Mouse (Mus musculus) spleen, adult 2 months (tissue): ENCODE data around the gene Gpr173. TPM values are rescaled to one million over a fixed set of nuclear protein-coding genes. Genes with fewer than 3 reads are reported as not detected.
A peak's percentile ranks its signal among the peaks of the same experiment; 100 is the strongest.
"Not testable (repeated sequence)": the region's sequence is repeated elsewhere in the genome, so short reads cannot be mapped to it uniquely, and the experiment has no call there.

Source experiments
- DNase-seq, 2 experiments: peaks; one replicate each; pipeline versions ENCODE4 v3.0.0 to v3.0.0-alpha.2; 2012 to 2021; ENCODE audit warnings: low spot score in 2 of 2, low read depth in 1 of 2
- H3K27ac ChIP-seq: fragments of 200-500 bp; 2 replicates; pipeline ENCODE4 v1.5.1; 2012; ENCODE audit warnings: low read length, inconsistent platforms; ENCODE audit not compliant: insufficient read depth
- H3K27me3 ChIP-seq: fragments of 200-500 bp; 2 replicates; pipeline ENCODE4 v1.6.1; 2012; ENCODE audit warnings: mild to moderate bottlenecking, moderate library complexity, low read length, inconsistent platforms; ENCODE audit not compliant: control insufficient read depth, insufficient read depth
- H3K36me3 ChIP-seq: fragments of 200-500 bp; 2 replicates; pipeline ENCODE4 v1.6.1; 2012; ENCODE audit warnings: mild to moderate bottlenecking, low read length, inconsistent platforms; ENCODE audit not compliant: control insufficient read depth, insufficient read depth
- H3K4me1 ChIP-seq: fragments of 200-500 bp; 2 replicates; pipeline ENCODE4 v1.6.1; 2011; ENCODE audit warnings: inconsistent platforms; ENCODE audit not compliant: control insufficient read depth, insufficient read depth, insufficient read length
- H3K4me3 ChIP-seq: fragments of 200-500 bp; 2 replicates; pipeline ENCODE4 v1.5.1; 2011; ENCODE audit warnings: mild to moderate bottlenecking, inconsistent platforms; ENCODE audit not compliant: insufficient read depth, insufficient read length; ENCODE audit errors: extremely low read depth
- CTCF ChIP-seq: fragments of 200-500 bp; IDR thresholded peaks from 2 replicates; pipeline ENCODE4 v1.5.1; 2011; ENCODE audit warnings: mild to moderate bottlenecking, inconsistent platforms; ENCODE audit not compliant: insufficient read depth, insufficient read length, insufficient replicate concordance; ENCODE audit errors: extremely low read depth
- POLR2A ChIP-seq: fragments of 200-500 bp; IDR thresholded peaks from 2 replicates; pipeline ENCODE4 v1.6.1; 2011; ENCODE audit warnings: low read depth, low read length, inconsistent platforms
- WGBS: fragments of 180-500 bp; shearing (Covaris S2); methylation state at CpG from one replicate; pipeline ENCODE4 v1.1.7; 2018; 5-methylcytosine and 5-hydroxymethylcytosine counted together
- polyA plus RNA-seq: library from polyadenylated mRNA; depleted of rRNA; stranded (reverse); fragments of >200 nt; gene quantifications from 2 replicates; pipeline ENCODE4 v1.2.3, GENCODE M21; 2012

The Gpr173 gene
- polyA plus RNA-seq, 1 experiment, result 1.2 TPM

- H3K27me3 ChIP-seq, result 0 out of 2 replicates have a peak, but pooled peaks cover 1% of the 10 kb centered on the region
- H3K36me3 ChIP-seq, result no peaks in the 10 kb centered on the region
- no peak for TF ChIP-seq CTCF
- no peak for TF ChIP-seq POLR2A
- no peak overlapping the region for H3K27ac ChIP-seq
- H3K4me1 ChIP-seq, result no peaks in the 10 kb centered on the region
- WGBS, result 91% methylated on average over 14 of the region's 14 CpGs
- H3K4me3 ChIP-seq, result no peak overlapping the region
- DNase-seq, result no peak
These were observed 21.5 kb downstream of the Gpr173 start for GRCm38 (mm10) chrX:152347041-152347440.

- H3K27me3 ChIP-seq, result 0 out of 2 replicates have a peak, but pooled peaks cover 1% of the 10 kb centered on the region
- 88% methylated on average over 15 of the region's 15 CpGs for WGBS
- no peak for DNase-seq
- H3K36me3 ChIP-seq, result no peaks in the 10 kb centered on the region
- no peak for TF ChIP-seq CTCF
- no peak for TF ChIP-seq POLR2A
- no peak overlapping the region for H3K4me3 ChIP-seq
- H3K4me1 ChIP-seq, result no peaks in the 10 kb centered on the region
- H3K27ac ChIP-seq, result no peak overlapping the region
These were observed 21.9 kb downstream of the Gpr173 start for GRCm38 (mm10) chrX:152346587-152346986.

DNA sequence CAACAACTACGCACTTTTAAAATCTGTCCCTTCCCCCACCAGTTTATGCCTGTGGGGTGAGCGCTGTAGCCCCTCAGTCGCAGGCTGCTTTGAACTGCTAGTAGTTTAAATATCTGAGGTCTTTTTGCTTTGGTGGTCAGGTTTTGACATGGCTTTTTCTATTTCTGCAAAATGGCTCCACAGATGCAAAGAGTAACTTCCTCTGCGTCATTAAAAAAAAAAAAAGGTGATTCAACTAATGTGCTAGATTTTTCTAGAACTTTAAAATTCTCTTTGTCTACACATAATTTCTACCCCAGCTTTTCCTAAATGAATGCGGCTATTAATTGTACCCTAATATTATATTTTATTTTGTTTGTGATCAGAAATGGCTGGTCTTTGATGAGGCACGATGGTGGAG is 25.6 kb downstream of the Gpr173 start:
- peak overlapping the region; percentile 84 for H3K27ac ChIP-seq
- H3K27me3 ChIP-seq, result 0 out of 2 replicates have a peak, but pooled peaks cover 1% of the 10 kb centered on the region
- TF ChIP-seq CTCF (no peak), POLR2A (no peak)

DNA sequence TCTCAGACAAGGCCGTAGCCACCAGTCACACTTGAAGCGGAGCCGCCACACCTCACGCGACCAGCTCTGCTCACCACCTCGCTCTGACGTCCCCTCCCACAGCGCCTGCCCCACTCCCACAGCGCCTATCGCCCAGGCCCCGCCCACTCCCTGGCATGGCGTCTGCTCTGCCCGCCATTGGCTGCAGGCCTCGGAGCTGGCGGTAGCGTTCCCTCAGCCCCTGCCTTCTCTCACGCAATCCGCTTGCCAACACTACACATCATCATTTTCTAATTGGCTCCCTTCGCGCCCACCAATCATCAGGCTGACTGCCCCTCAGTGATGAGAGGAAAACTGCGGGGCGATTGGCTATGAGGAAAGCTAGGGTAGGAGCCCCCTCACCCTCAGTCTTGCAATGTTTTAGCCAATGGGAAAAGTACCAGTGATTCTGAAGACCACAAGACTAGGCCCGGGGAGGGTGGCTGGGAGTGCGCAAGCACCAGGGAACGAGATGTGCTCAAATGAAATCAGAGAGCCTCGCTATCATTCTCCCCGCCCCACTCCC is 26.1 kb downstream of the Gpr173 start, which contains the start of gene Tspyl2:
Gene Tspyl2, minus strand, starts transcription at position 68 of the 544 bp plus-strand sequence.
- DNase-seq, result peak; percentile 88 to 89
- peak within 1 kb of the TSS; percentile 69 for H3K4me3 ChIP-seq
- peaks cover 4% of the 10 kb centered on the region; the same call in 1 of the 2 replicates for H3K36me3 ChIP-seq
- H3K27me3 ChIP-seq, result 0 out of 2 replicates have a peak, but pooled peaks cover 1% of the 10 kb centered on the region
- no peaks in the 10 kb centered on the region for H3K4me1 ChIP-seq
- H3K27ac ChIP-seq, result peak within 1 kb of the TSS; percentile 84
- 13% methylated on average over 27 of the region's 27 CpGs for WGBS
- TF ChIP-seq CTCF (no peak), POLR2A (peak; percentile 69)

More for the DNA sequence above, 25.6 kb downstream of the Gpr173 start:
- peaks cover 4% of the 10 kb centered on the region; the same call in 1 of the 2 replicates for H3K36me3 ChIP-seq
- 37% methylated on average over 6 of the region's 6 CpGs for WGBS
- H3K4me3 ChIP-seq, result peak overlapping the region; percentile 63
- no peak for DNase-seq
- H3K4me1 ChIP-seq, result no peaks in the 10 kb centered on the region

- TF ChIP-seq POLR2A (no peak), CTCF (no peak)
- Histone ChIP-seq H3K36me3 (peaks cover 4% of the 10 kb centered on the region; the same call in 1 of the 2 replicates), H3K4me3 (peak overlapping the region; percentile 69), H3K4me1 (no peaks in the 10 kb centered on the region), H3K27me3 (0 out of 2 replicates have a peak, but pooled peaks cover 1% of the 10 kb centered on the region), H3K27ac (no peak overlapping the region; the same call in 1 of the 2 replicates)
- no peak for DNase-seq
- WGBS, result 58% methylated on average over 11 of the region's 11 CpGs
These were observed 27.0 kb downstream of the Gpr173 start for GRCm38 (mm10) chrX:152341496-152341895.

DNA sequence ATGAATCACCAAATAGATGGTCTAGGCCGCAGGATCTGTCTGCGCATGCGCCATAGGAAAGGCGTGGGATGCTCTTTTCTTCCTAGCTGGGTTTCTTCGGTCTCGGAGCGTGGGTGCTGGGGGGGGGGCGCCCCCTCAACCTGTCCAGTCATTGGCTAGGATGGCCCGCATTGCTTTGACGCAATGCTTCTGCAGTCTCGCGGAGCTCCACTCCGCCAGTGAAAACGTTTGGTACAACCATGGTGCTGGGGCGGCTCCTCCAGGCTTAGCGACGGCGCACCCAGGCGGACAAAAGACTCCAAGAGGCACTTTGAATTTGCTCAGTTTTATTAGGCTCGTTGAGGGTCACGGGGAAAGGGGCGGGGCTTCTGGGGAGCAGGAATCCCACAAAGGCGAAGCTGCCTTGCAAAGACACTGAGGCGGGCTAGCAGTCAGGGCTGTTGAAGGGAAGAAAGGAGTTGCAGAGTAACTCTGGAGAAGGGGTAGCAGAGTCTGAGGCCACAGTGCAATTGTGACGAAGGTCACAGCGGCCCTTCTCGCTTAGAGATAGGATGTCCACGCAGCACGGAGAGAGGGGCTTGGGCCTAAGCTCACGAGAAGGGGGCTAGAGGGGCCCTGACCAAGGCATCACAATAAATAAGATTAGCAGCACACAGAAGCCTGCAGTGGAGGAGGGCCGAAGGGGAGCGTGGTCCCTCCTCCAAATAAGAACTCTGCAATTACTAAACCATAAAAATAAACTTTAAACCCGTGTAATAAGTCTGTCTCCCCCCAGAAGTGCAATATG is 31.8 kb downstream of the Gpr173 start:
- DNase-seq, result peak; percentile 69 to 73
- H3K27ac ChIP-seq, result peak overlapping the region; percentile 58
- no peaks in the 10 kb centered on the region for H3K4me1 ChIP-seq
- 29% methylated on average over 32 of the region's 33 CpGs for WGBS
- no peaks in the 10 kb centered on the region for H3K27me3 ChIP-seq
- TF ChIP-seq CTCF, result no peak
- no peak for TF ChIP-seq POLR2A
- H3K4me3 ChIP-seq, result peak overlapping the region; percentile 48
- H3K36me3 ChIP-seq, result peaks cover 4% of the 10 kb centered on the region; the same call in 1 of the 2 replicates

GRCm38 (mm10) chrX:152336123-152336522 is 32.4 kb downstream of the Gpr173 start:
- peak overlapping the region; percentile 48; the same call in 1 of the 2 replicates for H3K4me3 ChIP-seq
- not testable (repeated sequence) for DNase-seq

DNA sequence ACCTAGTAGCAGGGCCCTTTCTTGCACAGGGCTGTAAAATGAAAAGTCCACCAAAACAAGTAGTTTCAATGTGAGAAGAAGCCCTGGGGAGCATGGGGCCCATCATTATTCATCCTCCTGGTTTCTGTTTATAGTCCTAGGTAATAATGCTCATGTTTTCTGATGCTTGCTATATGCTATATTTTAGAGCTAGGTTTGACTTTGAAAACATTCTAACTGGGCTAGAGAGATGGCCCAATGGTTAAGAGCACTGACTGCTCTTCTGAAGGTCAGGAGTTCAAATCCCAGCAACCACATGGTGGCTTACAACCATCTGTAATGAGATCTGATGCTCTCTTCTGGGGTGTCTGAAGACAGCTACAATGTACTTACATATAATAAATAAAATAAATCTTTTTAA is 39.1 kb downstream of the Gpr173 start:
- not testable (repeated sequence) for H3K4me3 ChIP-seq, H3K27ac ChIP-seq, H3K4me1 ChIP-seq, H3K27me3 ChIP-seq, DNase-seq, H3K36me3 ChIP-seq

More at GRCm38 (mm10) chrX:152336123-152336522, 32.4 kb downstream of the Gpr173 start:
- H3K27me3 ChIP-seq, H3K27ac ChIP-seq, H3K36me3 ChIP-seq, H3K4me1 ChIP-seq: not testable (repeated sequence)
- 56% methylated on average over 4 of the region's 4 CpGs for WGBS
